Mouse (Mus musculus) natural killer cell, adult 2 months (primary cell): ENCODE measurements around the gene Nol3.
"Not testable (repeated sequence)": the region's sequence is repeated elsewhere in the genome, so short reads cannot be mapped to it uniquely, and the experiment has no call there.

ENCODE experiments used
- DNase-seq, 2 experiments: peaks; one replicate each; pipeline ENCODE4 v3.0.0; 2022; ENCODE audit warnings: low spot score in 2 of 2

Nol3 gene

DNA sequence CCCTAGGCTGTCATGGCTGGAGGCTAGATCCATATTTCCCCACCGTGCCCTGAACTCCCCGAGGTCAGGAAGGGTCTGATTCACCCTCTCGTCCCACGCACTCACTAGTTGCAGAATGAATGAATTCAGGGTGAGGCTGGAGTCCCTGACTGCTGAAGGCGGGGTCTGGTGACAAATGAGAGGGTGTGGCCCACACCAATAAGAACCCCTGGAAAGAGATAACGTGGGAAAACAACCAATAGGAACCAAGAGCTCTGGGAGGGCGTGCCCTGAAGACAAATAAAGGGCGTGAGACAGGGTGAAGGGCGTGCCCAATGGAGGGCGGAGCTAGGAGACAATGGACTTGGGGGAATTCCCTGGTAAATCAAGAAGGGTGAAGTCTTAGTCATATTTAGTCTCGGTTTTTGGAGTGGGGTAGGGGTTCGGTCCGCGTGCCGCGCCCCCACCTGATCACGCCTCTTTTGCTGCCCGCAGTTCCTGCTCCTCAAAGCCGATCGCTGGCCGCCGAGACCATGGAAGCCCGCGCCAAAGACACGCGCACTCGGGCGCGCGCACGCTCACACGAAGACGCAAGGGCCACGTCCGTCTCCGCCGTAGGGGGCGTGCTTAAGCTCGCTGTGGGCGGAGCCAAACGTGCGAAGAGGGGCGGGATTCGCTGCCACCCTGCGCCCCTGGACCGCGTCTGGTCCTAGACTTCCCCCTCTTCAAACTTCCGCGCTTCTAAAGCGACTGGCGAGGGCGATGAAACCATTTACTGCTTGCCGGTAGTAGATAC, 13.2 kb downstream of the Nol3 start:
- peak; percentile 89 to 95 for DNase-seq

DNA sequence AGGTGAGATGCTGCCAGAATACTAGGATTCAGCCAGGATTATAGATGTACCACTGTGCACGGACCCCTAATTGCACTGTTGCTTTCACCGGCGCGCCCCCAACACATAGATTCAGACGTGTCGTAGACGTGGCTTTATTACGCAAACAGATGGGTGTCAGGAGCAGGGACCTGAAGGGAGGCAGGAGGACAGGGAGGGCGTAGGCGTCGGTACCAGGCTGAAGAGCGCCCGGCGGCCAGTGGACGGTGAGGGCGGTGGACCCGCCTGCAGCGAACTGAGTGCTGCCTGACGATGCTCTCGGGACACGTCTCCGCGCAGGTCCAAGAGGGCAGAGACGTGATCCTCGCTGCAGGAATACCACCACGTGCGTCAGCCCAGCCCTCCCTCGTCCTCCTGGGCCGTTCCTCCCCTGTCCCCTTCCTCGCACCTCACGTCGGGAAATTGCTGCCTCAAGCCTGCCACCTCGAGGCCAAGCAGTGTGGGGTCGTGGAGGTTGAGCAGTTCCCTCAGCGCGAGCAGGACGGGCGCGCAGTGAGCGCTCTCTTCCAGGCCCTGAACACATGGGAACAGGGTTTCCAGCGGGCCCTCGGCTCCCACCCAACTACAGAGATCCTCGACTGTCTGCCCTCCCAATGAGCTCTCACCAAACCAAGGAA, 14.0 kb downstream of the Nol3 start, which contains the start of gene 4931428F04Rik:
TSS of gene 4931428F04Rik (minus strand) at position 60 of the 656 bp plus-strand sequence.
- no peak for DNase-seq

DNA sequence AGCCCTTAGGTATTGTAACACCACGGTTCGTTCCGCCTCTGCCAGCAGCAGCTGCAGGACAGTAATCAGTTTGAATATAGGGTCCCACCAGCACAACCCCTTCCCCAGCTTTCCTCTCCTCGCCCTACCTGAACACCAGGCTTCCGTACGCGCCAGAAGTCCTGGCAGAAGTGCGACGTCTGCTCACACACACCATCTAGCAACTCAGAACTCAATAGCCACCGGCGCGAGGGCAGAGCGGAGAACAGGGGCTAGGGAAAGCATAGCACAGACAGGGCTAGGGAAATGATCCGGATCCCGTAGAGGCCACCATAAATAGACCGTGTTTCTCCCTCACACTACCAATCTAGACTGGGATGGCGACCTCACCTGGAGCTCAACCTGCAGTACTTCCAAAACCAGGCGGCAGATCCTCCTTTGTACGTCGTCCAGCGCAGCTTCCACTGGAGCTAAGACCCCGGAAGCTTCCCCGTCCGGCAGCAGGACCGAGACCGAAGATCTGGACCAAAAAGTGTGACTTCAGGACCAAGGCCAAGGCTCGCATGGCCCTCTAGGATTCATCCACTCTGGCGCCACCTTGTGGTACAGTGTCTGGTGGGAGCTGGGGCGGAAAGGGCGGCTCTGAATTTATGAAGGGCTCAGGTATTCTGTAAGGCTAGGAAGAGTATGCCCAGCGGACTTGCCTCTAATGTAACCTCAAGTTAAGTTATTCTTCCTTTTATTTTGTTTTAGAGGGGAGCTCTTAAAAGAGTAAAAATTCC, 14.8 kb downstream of the Nol3 start:
- peak; percentile 84 to 91 for DNase-seq

DNA sequence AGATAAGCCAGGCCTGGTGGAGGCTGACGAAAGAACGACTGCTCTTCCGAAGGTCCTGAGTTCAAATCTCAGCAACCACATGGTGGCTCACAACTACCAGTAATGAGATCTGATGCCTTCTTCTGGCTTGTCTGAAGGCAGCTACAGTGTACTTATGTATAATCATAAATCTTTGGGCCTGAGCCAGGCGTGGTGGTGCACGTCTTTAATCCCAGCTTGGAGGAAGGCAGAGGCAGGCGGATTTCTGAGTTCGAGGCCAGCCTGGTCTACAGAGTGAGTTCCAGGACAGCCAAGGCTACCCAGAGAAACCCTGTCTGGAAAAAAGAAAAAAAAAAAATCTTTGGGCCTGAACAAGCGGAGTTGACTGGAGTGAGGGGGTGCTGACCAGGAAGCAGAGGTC, 15.4 kb downstream of the Nol3 start:
- not testable (repeated sequence) for DNase-seq

DNA sequence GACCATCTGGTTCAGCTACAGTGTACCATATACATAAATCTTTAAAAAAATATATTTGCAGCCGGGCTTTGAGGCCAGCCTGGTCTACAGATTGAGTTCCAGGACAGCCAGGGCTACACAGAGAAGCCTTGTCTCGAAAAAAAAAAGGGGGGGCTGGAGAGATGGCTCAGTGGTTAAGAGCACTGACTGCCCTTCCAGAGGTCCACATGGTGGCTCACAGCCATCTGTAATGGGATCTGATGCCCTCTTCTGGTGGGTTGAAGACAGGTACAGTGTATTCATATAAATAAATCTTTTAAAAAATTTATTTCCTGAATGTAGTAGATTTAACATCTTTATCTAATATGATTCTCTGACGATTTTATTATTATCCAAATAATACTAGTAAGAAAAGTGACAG, 15.9 kb downstream of the Nol3 start:
- not testable (repeated sequence) for DNase-seq

DNA sequence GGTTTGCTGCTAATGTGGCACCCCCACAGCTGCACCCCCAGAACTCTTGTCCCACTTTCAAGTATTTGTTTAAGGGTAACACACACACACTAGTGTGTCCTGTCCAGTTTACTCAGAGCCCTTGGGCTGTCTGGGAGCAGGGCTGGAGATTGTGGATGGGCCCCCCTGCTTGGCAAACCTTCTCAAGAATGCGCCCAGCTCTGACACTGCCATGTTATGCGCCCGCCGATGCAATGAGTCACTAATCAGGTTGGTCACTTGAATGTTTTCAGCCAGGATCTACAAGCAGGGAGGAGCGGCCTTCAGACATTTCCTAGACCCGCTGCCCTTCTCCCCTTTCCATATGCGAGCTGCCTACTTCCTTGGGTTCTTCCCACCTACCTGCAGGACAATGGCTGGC, 16.5 kb downstream of the Nol3 start:
- DNase-seq: no peak

DNA sequence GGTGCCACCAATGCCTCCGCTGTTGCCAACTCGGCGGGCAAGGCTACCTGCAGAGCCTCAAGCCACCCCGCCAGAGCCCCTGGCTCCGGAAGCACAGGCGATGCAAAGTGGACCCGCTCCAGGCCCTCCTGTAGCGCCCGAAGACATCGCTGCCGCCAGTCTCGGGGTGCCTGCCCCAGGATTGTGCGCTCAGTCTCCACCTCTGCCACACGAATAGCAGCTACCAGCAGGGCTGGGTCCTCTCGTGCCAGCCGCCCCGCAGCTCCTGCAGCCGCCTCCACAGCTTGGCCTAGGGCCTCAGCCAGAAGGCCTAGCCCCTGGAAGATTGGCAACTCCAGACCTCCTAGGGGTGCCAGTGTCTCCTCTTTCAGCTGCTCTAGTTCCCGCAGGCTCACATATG, 17.5 kb downstream of the Nol3 start:
- DNase-seq: no peak

DNA sequence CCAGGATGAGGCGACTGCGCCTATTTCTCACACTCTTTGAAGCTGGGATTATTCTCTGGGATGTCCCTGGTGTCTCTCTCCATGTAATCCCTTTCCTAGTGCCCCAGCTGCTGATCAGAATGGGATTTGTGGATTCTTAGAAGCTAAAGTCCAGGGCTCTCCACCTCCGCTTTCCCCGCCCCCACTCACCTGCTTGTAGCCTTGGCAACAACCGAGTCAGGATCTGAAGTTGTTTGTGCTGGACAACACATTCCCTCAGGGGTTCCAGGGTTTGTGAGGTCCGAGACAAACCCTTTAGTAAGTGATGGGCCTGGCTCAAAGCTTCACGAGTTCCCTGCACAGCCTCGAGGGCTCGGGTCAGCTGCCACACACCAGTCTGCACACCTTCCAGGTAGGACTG, 18.8 kb downstream of the Nol3 start:
- no peak for DNase-seq

DNA sequence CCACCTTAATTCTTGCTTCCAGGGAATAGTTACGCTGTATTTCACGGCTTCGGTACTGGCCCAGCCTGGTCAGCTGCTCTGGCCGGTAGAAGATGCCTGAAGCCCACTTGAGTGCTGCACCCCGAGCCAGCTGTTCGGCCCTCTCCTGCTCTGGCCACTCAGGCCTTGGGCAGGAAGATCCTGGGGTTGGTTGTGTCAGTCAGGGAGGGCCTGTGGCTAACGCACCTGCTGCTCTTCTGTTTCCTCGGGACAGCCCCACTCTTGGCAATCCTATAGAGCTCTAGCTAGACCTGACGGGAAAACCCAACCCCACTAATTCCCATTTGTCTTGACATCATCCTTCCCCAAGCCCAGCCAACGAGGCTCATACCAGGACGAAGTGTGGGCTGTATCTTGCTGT, 19.3 kb downstream of the Nol3 start:
- no peak for DNase-seq

DNA sequence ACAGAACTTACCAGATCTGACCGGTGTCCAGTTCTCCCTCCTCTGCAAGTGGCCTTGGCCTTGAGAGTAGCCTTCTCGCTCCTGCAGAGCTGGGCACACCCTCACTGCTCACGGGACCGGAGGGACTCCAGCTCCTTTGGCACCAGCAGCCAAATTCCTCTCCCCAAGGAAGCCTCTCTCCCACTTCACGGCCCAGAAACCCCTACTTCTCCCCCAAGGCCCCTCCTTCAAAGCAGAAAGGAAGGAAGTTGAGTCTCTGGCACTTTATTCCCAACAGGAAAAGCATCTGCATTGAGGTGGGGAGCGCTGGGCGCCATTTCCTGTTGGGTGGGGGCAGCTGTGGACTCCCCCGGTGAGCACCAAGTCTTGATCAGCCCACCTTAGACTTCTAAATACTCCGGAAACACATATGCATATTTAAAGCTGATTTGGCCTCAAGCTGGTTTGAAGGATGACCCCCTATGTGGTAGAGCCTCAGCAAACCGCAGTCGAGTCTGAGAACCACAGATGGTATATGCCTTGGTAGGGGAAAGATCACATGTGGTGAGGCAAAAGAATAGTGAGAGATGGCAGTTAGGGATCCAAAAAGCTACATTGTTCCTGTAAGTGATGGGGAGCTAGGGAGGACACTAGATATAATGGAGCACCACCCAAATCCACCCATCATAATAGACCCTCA, 20.1 kb downstream of the Nol3 start, which contains the start of gene Exoc3l:
TSS of gene Exoc3l (minus strand) at position 207 of the 679 bp plus-strand sequence.
- peak in 1 of 2 experiments; percentile 33 for DNase-seq

DNA sequence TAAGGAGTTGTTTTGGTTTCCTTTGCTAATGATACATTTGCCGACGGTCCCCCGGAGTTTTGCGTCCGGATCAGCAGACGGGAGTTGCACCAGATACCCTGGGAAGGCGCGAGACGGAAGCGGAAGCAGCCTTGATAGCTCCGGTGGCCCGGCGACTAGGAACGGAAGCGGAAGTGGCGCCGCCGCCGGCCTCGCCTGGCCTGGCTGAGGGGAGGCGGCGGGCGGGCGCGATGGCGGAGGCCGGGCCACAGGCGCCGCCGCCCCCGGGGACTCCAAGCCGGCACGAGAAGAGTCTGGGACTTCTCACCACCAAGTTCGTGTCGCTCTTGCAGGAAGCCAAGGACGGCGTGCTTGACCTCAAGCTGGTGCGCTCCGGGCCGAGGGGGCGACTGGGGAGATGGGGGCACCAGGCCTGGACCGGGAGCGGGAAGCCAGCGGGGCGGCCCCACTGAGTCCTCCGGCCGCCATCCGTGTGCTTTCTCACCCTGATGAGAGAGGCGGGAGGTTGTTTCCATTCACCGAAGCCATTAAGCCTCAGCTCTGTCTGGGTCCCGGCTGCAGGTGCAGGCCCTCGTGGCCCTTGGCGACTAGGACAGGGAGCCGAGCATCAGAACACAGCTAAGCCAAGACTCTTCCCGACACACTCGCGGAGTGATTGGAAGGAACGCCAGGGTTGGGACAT, 21.7 kb downstream of the Nol3 start, which contains the start of gene E2f4:
TSS of gene E2f4 (plus strand) at position 153 of the 682 bp plus-strand sequence.
- DNase-seq: peak; percentile 81 to 87

DNA sequence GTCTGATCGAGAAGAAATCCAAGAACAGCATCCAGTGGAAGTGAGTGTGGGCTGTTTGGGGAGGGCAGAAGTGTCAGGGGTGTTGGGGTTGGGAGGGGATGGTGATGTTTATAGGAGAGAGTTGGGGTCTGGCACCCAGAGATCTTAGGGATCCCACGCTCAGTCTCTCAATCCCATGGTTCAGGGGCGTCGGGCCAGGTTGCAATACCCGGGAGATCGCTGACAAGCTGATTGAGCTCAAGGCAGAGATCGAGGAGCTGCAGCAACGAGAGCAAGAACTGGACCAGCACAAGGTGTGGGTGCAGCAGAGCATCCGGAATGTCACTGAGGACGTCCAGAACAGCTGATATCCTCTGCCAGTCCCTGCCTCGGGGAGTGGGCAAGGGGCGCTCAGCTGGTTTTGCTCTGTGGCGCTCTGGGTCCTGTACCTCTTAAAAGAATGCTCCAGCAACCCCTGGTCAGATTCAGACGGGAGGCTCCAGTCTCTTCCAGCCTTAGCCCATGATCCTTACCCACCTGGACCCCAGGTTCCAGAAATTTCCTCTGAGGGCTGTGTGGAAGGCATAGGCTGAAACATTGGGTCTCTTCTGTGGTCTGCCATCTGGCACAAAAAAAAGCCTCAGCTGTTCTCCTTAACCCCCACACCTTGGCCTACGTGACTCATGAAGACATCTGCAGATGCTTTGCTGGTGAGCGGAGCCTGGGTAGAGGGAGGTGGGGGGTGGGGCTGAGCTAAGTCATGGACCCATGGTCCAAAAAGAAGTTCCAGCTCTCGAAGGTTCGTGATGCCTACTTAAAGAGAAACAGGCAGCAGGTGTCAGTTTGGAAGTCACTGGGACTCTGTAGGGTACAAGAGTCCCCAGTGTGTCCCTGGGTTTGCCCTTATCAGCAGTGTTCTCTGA, 22.7 kb downstream of the Nol3 start:
- no peak for DNase-seq

DNA sequence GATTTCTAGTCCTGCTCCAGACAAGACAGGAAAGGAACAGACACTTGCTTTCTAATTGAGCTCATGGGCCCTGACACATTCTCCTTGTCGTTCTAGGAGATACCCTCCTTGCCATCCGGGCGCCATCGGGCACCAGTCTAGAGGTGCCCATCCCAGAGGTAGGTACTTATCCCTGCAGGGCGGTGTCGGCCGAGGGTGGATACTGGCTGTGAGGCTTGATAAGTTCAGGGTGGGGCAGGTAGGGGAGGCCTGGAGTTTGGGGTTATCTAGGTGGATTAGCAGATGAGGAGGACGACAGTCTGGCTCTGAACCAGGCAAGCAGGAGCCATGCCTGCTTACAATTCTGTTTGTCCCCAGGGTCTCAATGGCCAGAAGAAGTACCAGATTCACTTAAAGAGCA, 24.0 kb downstream of the Nol3 start:
- no peak for DNase-seq

DNA sequence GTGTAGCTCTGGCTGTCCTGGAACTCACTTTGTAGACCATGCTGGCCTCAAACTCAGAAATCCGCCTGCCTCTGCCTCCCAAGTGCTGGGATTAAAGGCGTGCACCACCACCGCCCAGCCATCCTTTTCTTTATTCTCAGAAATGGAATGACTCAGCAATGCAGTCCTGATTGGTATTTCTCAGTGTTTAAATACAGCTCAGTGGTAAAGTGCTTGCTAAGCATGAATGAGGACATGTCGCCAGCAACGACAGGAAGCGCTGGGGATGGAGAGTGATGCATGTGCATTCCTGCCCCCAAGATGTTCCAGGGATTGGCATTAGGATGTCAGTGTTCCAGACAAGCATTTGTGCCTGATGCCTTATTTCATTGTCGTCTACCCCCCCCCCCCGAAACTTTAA, 27.5 kb downstream of the Nol3 start:
- DNase-seq: no peak

DNA sequence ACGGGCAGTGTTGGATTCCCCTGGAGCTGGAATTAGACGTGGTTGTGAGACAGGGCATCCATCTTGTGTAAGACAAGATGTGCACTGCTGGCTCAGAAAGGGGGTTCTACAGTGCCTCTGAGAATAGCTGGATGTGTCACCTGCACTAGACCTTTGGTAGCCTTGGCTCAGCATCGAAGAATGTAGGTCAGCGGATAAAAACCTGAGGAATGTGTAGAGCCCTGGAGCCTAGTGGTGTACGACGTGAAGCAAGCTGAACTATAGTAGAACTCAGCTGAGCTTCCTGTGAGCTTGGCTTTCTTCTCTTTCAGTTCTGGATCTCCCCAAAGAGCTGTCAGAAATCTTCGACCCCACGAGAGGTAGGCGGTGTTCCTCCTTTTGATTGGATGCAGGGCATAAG, 27.9 kb downstream of the Nol3 start:
- no peak for DNase-seq

DNA sequence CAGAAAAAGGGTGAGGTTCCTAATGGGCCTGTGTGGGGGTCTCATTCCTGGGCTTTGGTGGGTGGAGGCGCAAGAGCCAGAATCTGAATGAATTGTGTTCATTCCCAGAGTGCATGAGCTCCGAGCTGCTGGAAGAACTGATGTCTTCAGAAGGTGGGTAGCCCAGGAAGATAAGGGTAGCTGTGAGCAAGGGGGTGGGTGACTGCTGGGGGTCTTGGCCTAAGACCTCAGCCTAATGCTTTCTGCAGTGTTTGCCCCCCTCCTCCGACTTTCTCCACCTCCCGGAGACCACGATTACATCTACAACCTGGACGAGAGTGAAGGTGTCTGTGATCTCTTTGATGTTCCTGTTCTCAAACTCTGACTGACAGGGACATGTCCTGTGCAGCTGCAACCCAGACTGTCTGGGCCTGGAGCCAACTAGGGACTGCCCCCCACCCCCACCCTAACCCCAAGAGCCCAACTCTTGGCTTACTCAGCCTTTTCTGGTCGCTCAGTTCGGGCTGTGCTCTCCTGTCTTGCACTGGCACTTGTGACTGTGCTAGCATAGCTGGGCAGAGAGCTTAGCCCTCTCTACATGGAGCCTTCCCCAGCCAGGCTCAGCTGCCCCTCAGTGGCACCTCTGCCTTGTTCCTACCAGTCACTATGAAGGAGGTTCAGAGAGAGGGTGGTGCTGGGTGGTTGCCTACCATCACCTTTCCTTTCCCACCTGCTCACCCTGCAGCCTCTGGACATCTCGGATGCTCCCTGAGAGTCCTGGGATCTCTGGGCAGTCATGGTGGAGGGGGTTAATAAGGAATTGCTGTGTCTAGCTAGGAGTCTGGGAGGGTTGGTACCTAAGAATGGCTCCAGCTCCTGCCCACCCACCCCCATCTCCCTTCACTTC, 28.6 kb downstream of the Nol3 start:
- no peak for DNase-seq

DNA sequence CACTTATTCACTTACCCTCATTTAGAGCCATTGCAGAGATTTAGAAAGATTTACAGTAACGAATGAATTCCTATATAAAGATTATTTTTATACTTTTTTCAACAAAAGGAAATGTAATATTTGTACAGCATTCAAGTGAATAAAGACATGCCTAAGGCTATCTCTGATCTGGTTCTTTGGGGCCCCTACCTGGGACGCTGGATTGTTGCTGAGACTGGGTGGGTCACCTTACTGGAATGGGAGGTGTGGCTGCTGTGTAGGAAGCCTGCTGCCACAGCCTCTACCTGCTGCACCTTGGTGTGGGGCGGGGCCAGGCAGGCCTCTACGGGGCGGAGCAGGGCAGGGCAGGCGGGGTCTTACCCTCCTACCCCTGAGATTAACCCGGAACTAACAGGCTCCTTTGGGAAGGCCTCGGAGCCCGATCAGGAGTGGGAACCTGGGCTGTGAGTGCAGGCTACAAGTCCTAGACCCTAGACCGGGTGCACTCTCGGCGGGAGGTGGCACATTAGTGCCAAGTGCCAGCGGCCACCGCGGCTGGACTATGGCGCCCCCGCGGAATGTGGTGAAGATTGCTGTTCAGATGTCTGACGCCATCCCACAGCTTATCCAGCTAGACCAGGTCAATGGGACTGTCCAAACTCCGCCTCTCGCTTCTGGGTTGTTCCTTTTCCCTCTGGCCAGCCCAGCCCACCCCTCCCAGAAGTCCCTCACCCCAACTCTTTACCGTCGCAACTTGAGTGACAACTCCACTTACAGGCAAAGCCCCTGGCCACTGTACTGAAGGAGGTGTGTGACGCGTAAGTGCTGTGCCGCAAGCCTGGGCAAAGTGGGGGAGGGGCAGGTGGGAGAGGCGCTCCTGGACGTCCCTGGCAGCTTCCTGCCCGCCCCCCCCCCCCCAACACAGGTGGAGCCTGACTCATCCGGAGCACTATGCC, 29.5 kb downstream of the Nol3 start, which contains the start of gene Elmo3:
TSS of gene Elmo3 (plus strand) at position 391 of the 935 bp plus-strand sequence.
- peak in 1 of 2 experiments; percentile 27 for DNase-seq

DNA sequence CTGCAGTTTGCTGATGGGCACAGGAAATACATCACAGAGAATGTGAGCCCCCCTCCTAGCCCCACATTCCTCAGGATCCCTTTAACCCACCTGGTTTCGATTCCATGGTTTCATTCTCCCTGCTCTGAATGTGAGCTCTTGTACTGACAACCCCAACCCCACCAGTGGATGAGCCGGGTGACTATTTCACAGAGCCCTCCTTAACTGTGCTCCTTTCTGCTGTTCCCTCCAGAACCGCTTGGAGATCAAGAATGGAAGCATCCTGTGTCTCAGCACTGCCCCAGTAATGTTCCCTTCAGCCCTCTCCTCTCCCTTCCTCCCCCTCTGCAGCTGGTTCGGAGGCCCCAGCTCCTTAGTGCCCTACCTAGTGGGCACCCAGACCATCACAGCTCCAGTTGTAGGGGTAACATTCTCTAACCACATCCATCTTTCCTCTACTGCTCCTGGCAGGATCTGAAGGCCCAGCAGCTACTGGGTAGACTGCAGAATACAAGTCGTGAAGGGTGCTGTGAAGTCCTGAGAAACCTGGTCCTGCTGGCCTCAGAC, 30.3 kb downstream of the Nol3 start:
- no peak for DNase-seq
